Comparison of ENCODE assay signal across 7 mouse cellular contexts in genomic region chr17:25222504-25222940, GRCm38 (mm10). TPM values are rescaled to one million over a fixed set of nuclear protein-coding genes. Genes with fewer than 3 reads are reported as not detected.
A peak's percentile ranks its signal among the peaks of the same experiment; 100 is the strongest.
DNase-seq lines count a peak whose midpoint lies in the region; ATAC-seq and TF ChIP-seq lines count a peak whose summit lies in the region.
"Not testable (repeated sequence)": the region's sequence is repeated elsewhere in the genome, so short reads cannot be mapped to it uniquely, and the experiment has no call there.

No protein-coding gene starts in this region.

- not testable (repeated sequence) for TF ChIP-seq POLR2A in limb, embryonic 14.5 days (IDR thresholded peaks at IDR 0.05; ENCODE audit: borderline replicate concordance, extremely low read depth, insufficient read depth, insufficient read length)

- DNase-seq in hindbrain, postnatal 0 days (ENCODE audit: low spot score) = peak; percentile 12
- DNase-seq in limb, embryonic 14.5 days (ENCODE audit: low spot score); midbrain, embryonic 11.5 days (ENCODE audit: low spot score, missing footprints): not testable (repeated sequence)
- peak; percentile 51 for DNase-seq in right cerebral cortex, postnatal 25 days

- H3K4me1 ChIP-seq in hindbrain, postnatal 0 days (ENCODE audit: insufficient read depth, low read length); limb, embryonic 14.5 days (ENCODE audit: control insufficient read depth, insufficient read depth, low read length); midbrain, embryonic 11.5 days (ENCODE audit: control insufficient read depth, insufficient read depth, low read length): not testable (repeated sequence)

- H3K36me3 ChIP-seq in hindbrain, postnatal 0 days (ENCODE audit: insufficient read depth, low read length) = peaks cover 21% of the 10 kb centered on the region; the same call in 1 of the 2 replicates
- peaks cover 38% of the 10 kb centered on the region for H3K36me3 ChIP-seq in limb, embryonic 14.5 days (ENCODE audit: control insufficient read depth, insufficient read depth, low read length)
- not testable (repeated sequence) for H3K36me3 ChIP-seq in midbrain, embryonic 11.5 days (ENCODE audit: control insufficient read depth, insufficient read depth, low read length)

- 17% methylated on average over 18 of the region's 28 CpGs for WGBS in hindbrain, postnatal 0 days
- 13% methylated on average over 14 of the region's 28 CpGs for WGBS in limb, embryonic 14.5 days
- 11% methylated on average over 14 of the region's 28 CpGs for WGBS in midbrain, embryonic 11.5 days

- not testable (repeated sequence) for H3K9me3 ChIP-seq in hindbrain, postnatal 0 days (ENCODE audit: low read length); limb, embryonic 14.5 days (ENCODE audit: control insufficient read depth, low read length); midbrain, embryonic 11.5 days (ENCODE audit: control insufficient read depth, low read length)

- peak overlapping the region; percentile 33 for H3K4me3 ChIP-seq in hindbrain, postnatal 0 days (ENCODE audit: low read length)
- peak overlapping the region; percentile 39; the same call in 1 of the 2 replicates for H3K4me3 ChIP-seq in limb, embryonic 14.5 days (replicated peaks; ENCODE audit: low read length)
- peak overlapping the region; percentile 8; the same call in 1 of the 2 replicates for H3K4me3 ChIP-seq in midbrain, embryonic 11.5 days (ENCODE audit: low read depth, low read length)

- peak overlapping the region; percentile 76 for H3K27ac ChIP-seq in hindbrain, postnatal 0 days
- H3K27ac ChIP-seq in limb, embryonic 14.5 days (replicated peaks; ENCODE audit: low read depth, low read length); midbrain, embryonic 11.5 days (ENCODE audit: low read depth, low read length): not testable (repeated sequence)

- not testable (repeated sequence) for H3K27me3 ChIP-seq in hindbrain, postnatal 0 days (ENCODE audit: insufficient read depth, low read length); limb, embryonic 14.5 days (ENCODE audit: control insufficient read depth, insufficient read depth, low read length); midbrain, embryonic 11.5 days (ENCODE audit: control insufficient read depth, insufficient read depth, low read length)

- peak overlapping the region; percentile 44 for H3K9ac ChIP-seq in hindbrain, postnatal 0 days (replicated peaks; ENCODE audit: low read length)
- H3K9ac ChIP-seq in limb, embryonic 14.5 days (ENCODE audit: low read depth, low read length, severe bottlenecking); midbrain, embryonic 11.5 days (ENCODE audit: low read length): not testable (repeated sequence)

- H3K4me2 ChIP-seq in hindbrain, postnatal 0 days (ENCODE audit: low read depth, low read length) = peak overlapping the region; percentile 63
- H3K4me2 ChIP-seq in limb, embryonic 14.5 days (replicated peaks; ENCODE audit: low read depth, low read length, severe bottlenecking) = peak overlapping the region; percentile 74
- peak overlapping the region; percentile 60 for H3K4me2 ChIP-seq in midbrain, embryonic 11.5 days

- not testable (repeated sequence) for TF ChIP-seq CTCF in hindbrain, postnatal 0 days (IDR thresholded peaks at IDR 0.05; ENCODE audit: low read depth)

- ATAC-seq in activated CD4-positive, CD25-positive, alpha-beta regulatory T cell, adult 4 months = peak; percentile 49
- ATAC-seq in common myeloid progenitor, adult 5-6 weeks (replicated peaks; ENCODE audit: low read depth, poor library complexity, severe bottlenecking) = peak; percentile 82
- peak; percentile 83 for ATAC-seq in frontal cortex, adult (ENCODE audit: low TSS enrichment)
- peak; percentile 94 for ATAC-seq in hindbrain, postnatal 0 days
- peak; percentile 79 for ATAC-seq in limb, embryonic 14.5 days (ENCODE audit: low FRiP score, low read depth)
- ATAC-seq in midbrain, embryonic 11.5 days (ENCODE audit: low FRiP score) = peak; percentile 87

RNA-seq across cellular contexts. Expression of gene Gnptg, which starts 17.4 kb away (rescaled TPM):
- polyA plus RNA-seq in activated CD4-positive, CD25-positive, alpha-beta regulatory T cell, adult 4 months (2017; shearing (Covaris generic)) = 10 to 100 TPM; 44.3 to 57.7 TPM
- 13.6 and 14.3 TPM in 2 replicates for total RNA-seq in common myeloid progenitor, adult 5-6 weeks (2017)
- 87.5 and 89.2 TPM in 2 replicates for total RNA-seq in hindbrain, postnatal 0 days (2014; rRNA removed)
- 128 and 129 TPM in 2 replicates for polyA plus RNA-seq in hindbrain, postnatal 0 days (2015; fragmentation: Nextera tagmentation; extraction: Ambion mirVana)
- 29.4 and 34.7 TPM in 2 replicates for polyA plus RNA-seq in limb, embryonic 14.5 days (2012; rRNA removed)
- 30.9 and 33.4 TPM in 2 replicates for polyA plus RNA-seq in limb, embryonic 14.5 days (2014; fragmentation: Nextera tagmentation; extraction: Ambion mirVana)
- 59.5 and 63.2 TPM in 2 replicates for polyA plus RNA-seq in midbrain, embryonic 11.5 days (2014; fragmentation: Nextera tagmentation; extraction: Ambion mirVana)

RNA-seq across cellular contexts. Expression of gene Tsr3, which starts 17.4 kb away (rescaled TPM):
- polyA plus RNA-seq in activated CD4-positive, CD25-positive, alpha-beta regulatory T cell, adult 4 months (2017; shearing (Covaris generic)) = 10 to 100 TPM; 27.7 to 32.1 TPM
- 30.2 and 34.1 TPM in 2 replicates for total RNA-seq in common myeloid progenitor, adult 5-6 weeks (2017)
- 42.6 and 43.5 TPM in 2 replicates for total RNA-seq in hindbrain, postnatal 0 days (2014; rRNA removed)
- 65.3 and 70.7 TPM in 2 replicates for polyA plus RNA-seq in hindbrain, postnatal 0 days (2015; fragmentation: Nextera tagmentation; extraction: Ambion mirVana)
- 40.6 and 43.7 TPM in 2 replicates for polyA plus RNA-seq in limb, embryonic 14.5 days (2012; rRNA removed)
- polyA plus RNA-seq in limb, embryonic 14.5 days (2014; fragmentation: Nextera tagmentation; extraction: Ambion mirVana) = 46.3 and 47.9 TPM in 2 replicates
- polyA plus RNA-seq in midbrain, embryonic 11.5 days (2014; fragmentation: Nextera tagmentation; extraction: Ambion mirVana) = 62.5 and 64.3 TPM in 2 replicates

RNA-seq across cellular contexts. Expression of gene Baiap3, which starts 33.6 kb away (rescaled TPM):
- polyA plus RNA-seq in activated CD4-positive, CD25-positive, alpha-beta regulatory T cell, adult 4 months (2017; shearing (Covaris generic)) = 1 to 10 TPM; 1.4 to 8.5 TPM
- 0.59 and 2.6 TPM in 2 replicates for total RNA-seq in common myeloid progenitor, adult 5-6 weeks (2017)
- 64.0 and 79.3 TPM in 2 replicates for total RNA-seq in hindbrain, postnatal 0 days (2014; rRNA removed)
- polyA plus RNA-seq in hindbrain, postnatal 0 days (2015; fragmentation: Nextera tagmentation; extraction: Ambion mirVana) = 27.3 and 27.8 TPM in 2 replicates
- 1.5 and 1.9 TPM in 2 replicates for polyA plus RNA-seq in limb, embryonic 14.5 days (2012; rRNA removed)
- polyA plus RNA-seq in limb, embryonic 14.5 days (2014; fragmentation: Nextera tagmentation; extraction: Ambion mirVana) = 0.89 and 1.5 TPM in 2 replicates
- polyA plus RNA-seq in midbrain, embryonic 11.5 days (2014; fragmentation: Nextera tagmentation; extraction: Ambion mirVana) = 1.3 and 1.4 TPM in 2 replicates

RNA-seq across cellular contexts. Expression of gene Unkl, which starts 34.3 kb away (rescaled TPM):
- polyA plus RNA-seq in activated CD4-positive, CD25-positive, alpha-beta regulatory T cell, adult 4 months (2017; shearing (Covaris generic)) = 10 to 100 TPM; 14.4 to 20.2 TPM
- total RNA-seq in common myeloid progenitor, adult 5-6 weeks (2017) = 6.9 and 15.5 TPM in 2 replicates
- total RNA-seq in hindbrain, postnatal 0 days (2014; rRNA removed) = 39.6 and 43.3 TPM in 2 replicates
- 14.1 and 15.1 TPM in 2 replicates for polyA plus RNA-seq in hindbrain, postnatal 0 days (2015; fragmentation: Nextera tagmentation; extraction: Ambion mirVana)
- polyA plus RNA-seq in limb, embryonic 14.5 days (2012; rRNA removed) = 18.0 and 22.1 TPM in 2 replicates
- polyA plus RNA-seq in limb, embryonic 14.5 days (2014; fragmentation: Nextera tagmentation; extraction: Ambion mirVana) = 6.1 and 6.3 TPM in 2 replicates
- polyA plus RNA-seq in midbrain, embryonic 11.5 days (2014; fragmentation: Nextera tagmentation; extraction: Ambion mirVana) = 4.2 and 6.4 TPM in 2 replicates

RNA-seq across cellular contexts. Expression of gene BC003965, which starts 38.2 kb away (rescaled TPM):
- polyA plus RNA-seq in activated CD4-positive, CD25-positive, alpha-beta regulatory T cell, adult 4 months (2017; shearing (Covaris generic)) = 10 to 100 TPM; 13.1 to 14.3 TPM
- total RNA-seq in common myeloid progenitor, adult 5-6 weeks (2017) = 10.9 and 11.6 TPM in 2 replicates
- total RNA-seq in hindbrain, postnatal 0 days (2014; rRNA removed) = 15.7 and 19.9 TPM in 2 replicates
- polyA plus RNA-seq in hindbrain, postnatal 0 days (2015; fragmentation: Nextera tagmentation; extraction: Ambion mirVana) = 27.4 and 29.9 TPM in 2 replicates
- polyA plus RNA-seq in limb, embryonic 14.5 days (2012; rRNA removed) = 27.1 and 27.3 TPM in 2 replicates
- polyA plus RNA-seq in limb, embryonic 14.5 days (2014; fragmentation: Nextera tagmentation; extraction: Ambion mirVana) = 28.6 and 28.8 TPM in 2 replicates
- polyA plus RNA-seq in midbrain, embryonic 11.5 days (2014; fragmentation: Nextera tagmentation; extraction: Ambion mirVana) = 34.4 TPM in 2 replicates
